Mouse (Mus musculus): ENCODE data around the gene Mrgprx1. TPM values are rescaled to one million over a fixed set of nuclear protein-coding genes. Genes with fewer than 3 reads are reported as not detected.

Mrgprx1 gene
- not detected for polyA plus RNA-seq (2014; fragmentation: Illumina TruSeq; extraction: RNeasy Lipid Tissue Mini Kit (QIAGEN cat#74804); ENCODE audit: low read depth, low replicate concordance)

GRCm38 (mm10) chr7:48027497-48027896 is at the start of gene Mrgprx1:
Mrgprx1 (minus strand) TSS chr7:48027597.

GRCm38 (mm10) chr7:47981995-47982394 is 45.4 kb downstream of the Mrgprx1 start, which contains the start of gene Mrgpra4:
Mrgpra4 (minus strand) TSS chr7:47982095.

Other genes starting within 250 kb of the Mrgprx1 start
- not detected for gene Mrgpra4, start 45.5 kb downstream of the Mrgprx1 start, polyA plus RNA-seq (2014; fragmentation: Illumina TruSeq; extraction: RNeasy Lipid Tissue Mini Kit (QIAGEN cat#74804); ENCODE audit: low read depth, low replicate concordance)
- not detected for gene Mrgprb5, start 141.4 kb upstream of the Mrgprx1 start, polyA plus RNA-seq (2014; fragmentation: Illumina TruSeq; extraction: RNeasy Lipid Tissue Mini Kit (QIAGEN cat#74804); ENCODE audit: low read depth, low replicate concordance)
- gene Mrgprb4, start 171.7 kb upstream of the Mrgprx1 start, polyA plus RNA-seq (2014; fragmentation: Illumina TruSeq; extraction: RNeasy Lipid Tissue Mini Kit (QIAGEN cat#74804); ENCODE audit: low read depth, low replicate concordance) = not detected

Data from testis, adult 10 weeks (tissue).